Mouse (Mus musculus) forebrain, embryonic 14.5 days (tissue): ENCODE measurements around the gene Bbx. TPM values are rescaled to one million over a fixed set of nuclear protein-coding genes. Genes with fewer than 3 reads are reported as not detected.

ENCODE experiments used
- ATAC-seq: fragments of 200-750 bp; cut with Nextera tagmentation; 2 replicates; pipeline ENCODE4 v1.8.0; 2017; ENCODE audit warnings: mild to moderate bottlenecking, moderate library complexity
- DNase-seq: peaks from one replicate; pipeline ENCODE4 v3.0.0-alpha.2; 2015; ENCODE audit warnings: low spot score
- H3K27ac ChIP-seq: fragments of 300-500 bp; sonication (generic); 2 replicates; pipeline ENCODE4 v1.5.1; 2014; ENCODE audit warnings: low read depth, mild to moderate bottlenecking, control low read depth, low read length, moderate library complexity
- H3K27me3 ChIP-seq: fragments of 300-500 bp; sonication (generic); replicated peaks from 2 replicates; pipeline ENCODE4 v1.6.1; 2014; ENCODE audit warnings: low read length, control low read depth, mixed read lengths; ENCODE audit not compliant: control insufficient read depth, insufficient read depth
- H3K36me3 ChIP-seq: fragments of 300-500 bp; sonication (generic); 2 replicates; pipeline ENCODE4 v1.6.1; 2014; ENCODE audit warnings: low read length, control low read depth; ENCODE audit not compliant: control insufficient read depth, insufficient read depth
- H3K4me1 ChIP-seq: fragments of 300-500 bp; sonication (generic); 2 replicates; pipeline ENCODE4 v1.6.1; 2014; ENCODE audit warnings: antibody characterized with exemption, low read length, control low read depth; ENCODE audit not compliant: control insufficient read depth, insufficient read depth
- H3K4me2 ChIP-seq: fragments of 300-500 bp; sonication (generic); 2 replicates; pipeline ENCODE4 v1.6.1; 2014; ENCODE audit warnings: mild to moderate bottlenecking, control low read depth, low read length
- H3K4me3 ChIP-seq: fragments of 300-500 bp; sonication (generic); 2 replicates; pipeline ENCODE4 v1.5.1; 2014; ENCODE audit warnings: low read depth, low read length, control low read depth
- H3K9ac ChIP-seq: fragments of 300-500 bp; sonication (generic); 2 replicates; pipeline ENCODE4 v1.6.1; 2014; ENCODE audit warnings: mild to moderate bottlenecking, low read length, control low read depth, moderate library complexity
- H3K9me3 ChIP-seq: fragments of 300-500 bp; sonication (generic); replicated peaks from 2 replicates; pipeline ENCODE4 v1.6.1; 2016; ENCODE audit warnings: low read length, control low read depth, mixed read lengths; ENCODE audit not compliant: control insufficient read depth
- WGBS: fragments of 180-500 bp; shearing (Covaris S2); extraction: QIAGEN DNeasy Blood & Tissue Kit; methylation state at CpG from one replicate; pipeline ENCODE4 v1.1.7; 2014; 5-methylcytosine and 5-hydroxymethylcytosine counted together
- polyA plus RNA-seq: library from polyadenylated mRNA; unstranded; fragments of >200 nt; fragmentation: Nextera tagmentation; extraction: Ambion mirVana; gene quantifications from 2 replicates; pipeline ENCODE4 v1.2.1, GENCODE M21; 2014

Bbx gene
- polyA plus RNA-seq, 1 experiment from 2014 or later: 11.9 TPM

DNA sequence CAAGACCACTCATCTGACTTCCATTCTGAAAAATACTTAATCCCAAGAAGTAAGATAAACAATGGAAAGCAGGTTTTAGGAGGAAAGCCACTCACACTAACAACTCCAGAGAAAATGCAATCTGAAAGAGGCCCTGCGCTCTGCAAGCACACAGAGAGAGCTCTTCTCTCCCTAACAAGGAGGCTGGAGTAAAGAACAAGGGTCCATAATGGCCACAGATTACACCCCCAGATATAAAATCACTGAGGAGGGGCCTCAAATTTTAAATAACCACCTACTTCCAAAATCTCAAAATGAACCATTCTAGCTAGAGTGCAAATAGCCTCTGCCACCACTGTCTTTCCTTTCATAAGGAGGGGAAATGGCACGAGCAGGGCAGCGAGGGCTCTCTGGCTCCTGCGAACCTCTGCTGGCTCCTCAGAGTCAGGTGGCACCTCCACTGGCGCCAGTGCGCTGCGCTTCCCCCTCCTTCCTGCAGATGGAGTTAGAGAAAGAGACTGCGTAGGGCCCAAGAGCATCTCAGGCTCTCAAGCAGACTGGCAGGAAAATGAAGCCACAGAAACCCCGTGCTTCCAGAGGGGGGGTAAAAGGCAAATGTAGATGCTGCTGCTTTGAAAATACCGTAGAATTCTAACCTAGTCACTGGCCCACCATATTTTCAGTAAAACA lies 51.4 kb downstream of the Bbx start:
- peak; percentile 79 for DNase-seq
- no peaks in the 10 kb centered on the region for H3K36me3 ChIP-seq
- peaks cover 13% of the 10 kb centered on the region for H3K4me1 ChIP-seq
- no peaks in the 10 kb centered on the region for H3K9me3 ChIP-seq
- no peak overlapping the region for H3K27ac ChIP-seq
- peak overlapping the region; percentile 49 for H3K4me2 ChIP-seq
- peak overlapping the region; percentile 22; the same call in 1 of the 2 replicates for H3K9ac ChIP-seq
- ATAC-seq: peak; percentile 90
- WGBS: 23% methylated on average over 10 of the region's 10 CpGs
- H3K4me3 ChIP-seq: peak overlapping the region; percentile 9; the same call in 1 of the 2 replicates
- no peaks in the 10 kb centered on the region for H3K27me3 ChIP-seq

DNA sequence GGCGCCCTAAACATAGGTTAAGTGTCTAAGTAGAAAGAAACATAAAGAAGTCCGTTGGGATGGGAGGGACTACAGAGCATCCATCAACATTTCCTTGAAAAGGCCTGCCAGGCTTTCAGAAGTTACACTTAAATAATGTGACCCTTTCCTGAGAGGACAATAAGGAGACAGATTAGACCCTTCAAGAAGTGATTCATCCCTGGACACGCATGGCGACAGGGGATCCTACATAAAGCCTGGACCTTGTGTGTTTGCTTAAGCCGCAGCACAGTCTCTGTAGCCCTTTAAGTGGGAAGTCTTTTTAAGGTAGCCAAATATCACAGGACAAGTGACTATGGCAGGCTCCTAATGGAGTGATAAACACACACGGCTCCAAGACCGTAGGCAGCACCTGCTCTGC lies 52.0 kb downstream of the Bbx start:
- DNase-seq: no peak
- H3K4me2 ChIP-seq: no peak overlapping the region
- 51% methylated on average over 7 of the region's 7 CpGs for WGBS
- H3K27me3 ChIP-seq: no peaks in the 10 kb centered on the region
- H3K4me3 ChIP-seq: no peak overlapping the region
- H3K27ac ChIP-seq: no peak overlapping the region
- H3K9me3 ChIP-seq: no peaks in the 10 kb centered on the region
- ATAC-seq: no peak
- H3K4me1 ChIP-seq: peaks cover 13% of the 10 kb centered on the region
- H3K9ac ChIP-seq: no peak overlapping the region
- H3K36me3 ChIP-seq: no peaks in the 10 kb centered on the region

DNA sequence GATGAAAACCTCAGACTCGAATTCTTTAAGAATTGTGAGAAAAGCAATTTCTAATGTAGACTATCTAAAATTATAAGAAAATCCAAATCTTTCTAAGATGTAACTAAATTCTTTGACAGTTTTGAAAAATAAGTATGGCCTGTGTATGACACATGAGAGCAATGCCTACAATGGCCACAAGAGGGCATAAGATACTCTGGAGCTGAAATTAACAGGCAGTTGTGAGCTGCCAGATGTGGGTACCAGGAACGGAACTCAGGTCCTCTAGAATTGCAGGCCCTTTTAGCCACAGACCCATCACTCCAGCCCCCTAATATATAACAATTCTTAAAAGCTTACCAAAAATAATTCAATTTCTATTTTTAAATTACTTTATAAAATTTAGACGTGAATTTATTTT lies 57.6 kb downstream of the Bbx start:
- Histone ChIP-seq H3K36me3 (no peaks in the 10 kb centered on the region), H3K27me3 (no peaks in the 10 kb centered on the region), H3K4me3 (no peak overlapping the region), H3K9me3 (no peaks in the 10 kb centered on the region), H3K4me1 (no peaks in the 10 kb centered on the region), H3K27ac (no peak overlapping the region), H3K4me2 (no peak overlapping the region), H3K9ac (no peak overlapping the region)
- ATAC-seq (no peak), DNase-seq (peak; percentile 37)
- 86% methylated on average over 3 of the region's 3 CpGs for WGBS

DNA sequence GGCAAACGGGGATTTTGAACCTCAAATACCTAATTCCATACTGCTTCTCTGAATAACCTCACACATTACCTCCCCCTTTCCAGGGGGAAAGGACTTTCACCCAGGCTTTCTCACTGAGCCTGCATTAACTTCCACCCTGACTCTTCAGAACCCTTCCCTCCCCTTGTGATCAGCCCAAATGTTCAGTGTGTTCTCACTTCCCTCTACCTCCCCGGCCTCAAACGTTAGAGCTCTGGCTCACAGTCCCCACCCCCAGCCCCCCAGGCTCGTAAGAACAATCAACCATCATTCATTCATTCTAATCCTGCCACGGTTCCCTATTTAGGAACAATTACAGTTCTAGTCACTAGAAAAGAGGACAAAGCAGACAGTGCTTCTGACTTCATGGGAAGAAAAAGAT lies 58.5 kb downstream of the Bbx start:
- H3K27ac ChIP-seq: no peak overlapping the region
- H3K27me3 ChIP-seq: no peaks in the 10 kb centered on the region
- H3K9me3 ChIP-seq: no peaks in the 10 kb centered on the region
- DNase-seq (no peak), ATAC-seq (no peak)
- WGBS: 15% methylated on average over 5 of the region's 5 CpGs
- no peaks in the 10 kb centered on the region for H3K4me1 ChIP-seq
- no peak overlapping the region for H3K9ac ChIP-seq
- no peaks in the 10 kb centered on the region for H3K36me3 ChIP-seq
- H3K4me3 ChIP-seq: no peak overlapping the region
- H3K4me2 ChIP-seq: no peak overlapping the region

DNA sequence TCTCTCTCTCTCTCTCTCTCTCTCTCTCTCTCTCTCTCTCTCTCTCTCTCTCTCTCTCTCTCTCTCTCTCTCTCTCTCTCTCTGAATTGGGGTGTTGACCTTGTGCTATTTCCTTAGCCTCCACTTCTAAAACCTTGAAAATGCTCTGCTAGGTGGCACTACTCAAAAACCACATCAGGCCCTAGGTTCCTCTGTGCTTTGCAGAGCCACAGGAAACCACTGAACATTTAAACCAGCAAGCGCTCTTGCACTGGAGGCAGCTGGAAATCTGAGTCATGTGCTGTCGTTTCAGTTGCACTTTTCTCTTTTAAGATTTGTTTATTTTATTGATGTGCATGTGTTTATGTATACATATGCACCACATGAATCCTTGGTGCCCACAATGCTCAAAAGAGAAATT lies 59.6 kb downstream of the Bbx start:
- ATAC-seq (no peak), DNase-seq (no peak)
- Histone ChIP-seq H3K27ac (no peak overlapping the region), H3K4me3 (no peak overlapping the region), H3K4me1 (no peaks in the 10 kb centered on the region), H3K9ac (no peak overlapping the region), H3K4me2 (no peak overlapping the region), H3K36me3 (no peaks in the 10 kb centered on the region), H3K9me3 (no peaks in the 10 kb centered on the region), H3K27me3 (no peaks in the 10 kb centered on the region)
- WGBS: 74% methylated on average over 2 of the region's 2 CpGs

DNA sequence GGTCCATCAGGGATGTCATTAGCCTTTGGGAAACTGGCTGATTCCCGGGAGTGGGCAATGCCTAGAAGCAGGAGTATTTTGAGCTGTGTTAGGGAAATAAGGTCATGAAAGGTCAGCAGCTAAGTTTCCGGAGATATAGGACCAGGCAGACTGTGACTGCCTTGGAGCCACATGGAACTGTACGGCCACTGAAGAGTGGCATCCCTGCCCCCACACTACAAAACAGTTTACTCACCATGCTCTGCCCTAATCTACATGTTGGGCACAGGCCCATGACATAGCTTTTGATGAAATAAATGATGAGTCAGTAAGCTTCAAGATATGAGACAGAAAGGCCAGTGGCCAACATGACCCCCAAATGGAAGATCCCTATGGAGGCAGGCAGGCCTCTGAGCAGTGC lies 60.7 kb downstream of the Bbx start:
- no peak overlapping the region for H3K4me2 ChIP-seq
- WGBS: 69% methylated on average over 3 of the region's 3 CpGs
- no peaks in the 10 kb centered on the region for H3K9me3 ChIP-seq
- DNase-seq: no peak
- H3K27ac ChIP-seq: no peak overlapping the region
- H3K27me3 ChIP-seq: no peaks in the 10 kb centered on the region
- no peaks in the 10 kb centered on the region for H3K36me3 ChIP-seq
- ATAC-seq: no peak
- no peaks in the 10 kb centered on the region for H3K4me1 ChIP-seq
- H3K9ac ChIP-seq: no peak overlapping the region
- no peak overlapping the region for H3K4me3 ChIP-seq

DNA sequence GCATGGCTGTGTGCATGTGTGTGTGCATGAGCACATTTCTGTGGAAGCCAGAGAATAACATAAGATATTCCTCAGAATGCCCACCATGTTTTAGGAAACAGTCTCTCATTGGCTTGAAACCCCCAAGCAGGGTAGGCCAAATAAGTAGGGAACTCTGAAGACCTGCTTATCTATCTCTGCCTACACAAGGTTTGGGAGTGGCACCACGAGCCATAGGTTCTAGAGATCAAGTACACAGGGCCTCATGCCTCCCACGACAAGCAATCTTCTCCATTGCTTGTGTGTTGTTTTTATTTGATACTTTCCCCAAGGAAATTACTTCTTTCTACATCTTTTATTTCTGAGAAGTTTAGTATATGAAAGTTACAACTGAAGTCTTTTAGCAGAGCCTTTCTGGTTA lies 61.8 kb downstream of the Bbx start:
- no peak overlapping the region for H3K4me3 ChIP-seq
- no peaks in the 10 kb centered on the region for H3K36me3 ChIP-seq
- DNase-seq (no peak), ATAC-seq (no peak)
- WGBS: 94% methylated on average over 2 of the region's 2 CpGs
- no peaks in the 10 kb centered on the region for H3K4me1 ChIP-seq
- H3K4me2 ChIP-seq: no peak overlapping the region
- no peaks in the 10 kb centered on the region for H3K27me3 ChIP-seq
- no peak overlapping the region for H3K27ac ChIP-seq
- no peak overlapping the region for H3K9ac ChIP-seq
- no peaks in the 10 kb centered on the region for H3K9me3 ChIP-seq

DNA sequence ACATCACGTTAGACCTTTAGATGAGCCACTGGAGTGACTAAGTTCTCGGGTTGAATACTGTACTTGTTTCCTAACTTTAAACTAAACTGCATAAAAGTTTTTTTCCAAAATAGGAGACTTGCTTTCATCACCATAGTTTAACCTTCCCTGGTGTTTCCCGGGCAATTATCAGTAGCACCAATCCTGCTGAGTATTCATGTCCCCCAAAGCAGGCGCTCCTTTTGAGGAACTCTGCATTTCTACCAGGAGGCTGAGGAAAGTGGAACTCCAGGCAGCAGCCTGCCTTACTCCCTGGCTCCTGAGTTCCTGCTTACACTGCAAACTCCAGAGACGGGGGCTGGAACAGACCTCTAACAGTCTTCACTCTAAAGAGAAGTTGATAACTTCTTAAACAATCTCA lies 65.6 kb downstream of the Bbx start:
- DNase-seq (no peak), ATAC-seq (no peak)
- WGBS: 59% methylated on average over 5 of the region's 5 CpGs
- no peaks in the 10 kb centered on the region for H3K9me3 ChIP-seq
- H3K27me3 ChIP-seq: no peaks in the 10 kb centered on the region
- H3K9ac ChIP-seq: no peak overlapping the region
- no peaks in the 10 kb centered on the region for H3K36me3 ChIP-seq
- H3K4me3 ChIP-seq: no peak overlapping the region
- no peak overlapping the region for H3K27ac ChIP-seq
- 0 out of 2 replicates have a peak, but pooled peaks cover 6% of the 10 kb centered on the region for H3K4me1 ChIP-seq
- no peak overlapping the region for H3K4me2 ChIP-seq

DNA sequence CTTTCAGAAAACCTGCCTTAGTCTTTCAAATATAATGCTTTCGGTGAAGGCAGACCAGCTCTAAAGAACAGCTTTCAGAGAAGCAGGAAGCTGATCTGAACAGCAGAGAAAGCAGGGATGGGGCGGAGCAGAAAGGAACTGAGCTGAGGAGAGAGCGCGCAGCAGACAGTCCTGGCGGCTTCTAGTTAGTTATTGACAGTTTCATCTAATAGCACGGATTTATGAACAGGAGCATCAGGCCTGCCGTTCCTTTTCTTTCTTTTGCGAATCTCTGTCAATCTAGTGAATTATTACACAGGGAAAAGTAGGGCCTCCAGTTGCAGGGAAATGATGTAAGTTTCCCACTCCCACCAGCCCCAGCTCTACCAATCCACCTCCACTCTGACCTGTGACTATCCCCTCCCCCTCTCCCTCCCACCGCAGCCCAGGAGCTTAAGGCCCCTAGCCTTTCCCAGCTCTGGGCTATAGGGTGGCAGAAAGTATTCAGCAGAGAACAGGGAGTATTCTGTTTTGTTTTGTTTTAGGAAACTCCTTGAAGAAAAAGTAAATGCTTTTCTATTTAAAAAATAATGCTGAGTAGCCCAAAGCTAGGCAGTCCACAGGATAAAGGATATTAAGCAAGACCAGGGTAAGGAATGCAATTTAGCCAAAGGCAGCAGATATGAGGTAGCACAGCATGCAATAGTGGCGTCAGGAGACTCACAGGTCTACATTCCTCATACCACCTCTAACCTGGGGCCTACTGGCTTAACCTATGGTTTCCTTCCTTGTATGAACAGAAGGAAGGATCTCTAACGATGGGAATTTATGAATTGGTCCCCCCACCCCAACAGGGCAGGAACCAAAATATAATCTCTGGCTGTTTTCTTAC lies 67.8 kb downstream of the Bbx start:
- H3K4me1 ChIP-seq: 0 out of 2 replicates have a peak, but pooled peaks cover 6% of the 10 kb centered on the region
- H3K9ac ChIP-seq: peak overlapping the region; percentile 53
- DNase-seq (peak; percentile 65), ATAC-seq (peak; percentile 89)
- peak overlapping the region; percentile 24 for H3K4me3 ChIP-seq
- H3K9me3 ChIP-seq: no peaks in the 10 kb centered on the region
- no peaks in the 10 kb centered on the region for H3K36me3 ChIP-seq
- 10% methylated on average over 11 of the region's 11 CpGs for WGBS
- peak overlapping the region; percentile 59 for H3K27ac ChIP-seq
- H3K27me3 ChIP-seq: no peaks in the 10 kb centered on the region
- peak overlapping the region; percentile 49 for H3K4me2 ChIP-seq
